Mouse (Mus musculus): ENCODE data around the gene Nacad.

- TF ChIP-seq CTCF (IDR thresholded peaks at IDR 0.05; ENCODE audit: low read depth, low read length), result no peak
- no peak for TF ChIP-seq POLR2A (IDR thresholded peaks at IDR 0.05; ENCODE audit: borderline replicate concordance, low read depth, low read length)
Observed at GRCm38 (mm10) chr11:6599011-6599681, 6.7 kb downstream of the Nacad start.

All from bone marrow macrophage, adult 2 months (primary cell).